15 mouse cellular contexts compared by ENCODE assay signal in the genomic region with DNA sequence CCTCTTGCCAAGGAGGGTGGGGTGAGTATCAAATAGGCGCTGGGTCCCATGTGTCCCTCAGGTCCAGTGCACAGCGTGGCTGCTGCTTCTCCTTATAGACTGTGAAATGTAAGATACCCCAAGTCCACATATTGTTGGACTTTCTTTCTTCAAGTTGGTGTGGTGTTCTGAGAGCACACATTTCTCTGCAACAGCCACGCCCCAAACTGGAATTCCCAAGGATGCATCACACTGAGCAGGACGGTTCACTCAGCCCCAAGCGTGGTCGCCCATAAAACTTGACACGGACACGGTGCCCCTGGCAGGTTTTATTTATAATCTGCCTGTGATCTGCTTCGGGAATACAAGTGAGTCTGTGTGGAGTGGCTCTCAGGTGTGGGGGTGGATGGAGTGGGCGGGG. TPM values are rescaled to one million over a fixed set of nuclear protein-coding genes. Genes with fewer than 3 reads are reported as not detected.
"Had no signal": no experiment of that assay in that cellular context is flagged by ENCODE, and none has a peak within 500 bp of the region (broad histone marks: within the 10 kb centered on the region; RNA-seq: fewer than 3 reads in every experiment).

No protein-coding gene starts in this region.

- DNase-seq: liver, postnatal 0 days; lung, adult 2 months; lung, postnatal 36 days; right cerebral cortex, postnatal 14 days; thymus, adult 18-20 months; thymus, postnatal 14 days; thymus, postnatal 36 days had no signal

- ATAC-seq: liver, postnatal 0 days; midbrain, embryonic 13.5 days; midbrain, embryonic 15.5 days had no signal

- H3K27ac ChIP-seq: liver, embryonic 15.5 days; macrophage; midbrain, embryonic 13.5 days; midbrain, embryonic 15.5 days; neural tube, embryonic 12.5 days had no signal

- H3K27me3 ChIP-seq: liver, embryonic 15.5 days; lung, embryonic 15.5 days; megakaryocyte, embryonic 14.5 days; midbrain, embryonic 13.5 days; midbrain, embryonic 15.5 days; neural tube, embryonic 12.5 days had no signal

- H3K4me3 ChIP-seq: liver, embryonic 15.5 days; lung, embryonic 15.5 days; megakaryocyte, embryonic 14.5 days; midbrain, embryonic 13.5 days; midbrain, embryonic 15.5 days; neural tube, embryonic 12.5 days had no signal

- H3K36me3 ChIP-seq: liver, embryonic 15.5 days; lung, embryonic 15.5 days; midbrain, embryonic 13.5 days; midbrain, embryonic 15.5 days; neural tube, embryonic 12.5 days had no signal

- H3K4me2 ChIP-seq: liver, embryonic 15.5 days; lung, embryonic 15.5 days; midbrain, embryonic 11.5 days; midbrain, embryonic 13.5 days; midbrain, embryonic 15.5 days; neural tube, embryonic 12.5 days had no signal

- H3K4me1 ChIP-seq: liver, embryonic 15.5 days; megakaryocyte, embryonic 14.5 days; midbrain, embryonic 13.5 days; midbrain, embryonic 15.5 days had no signal

- H3K9ac ChIP-seq: liver, embryonic 15.5 days; liver, postnatal 0 days; lung, embryonic 15.5 days; midbrain, embryonic 13.5 days; midbrain, embryonic 15.5 days; neural tube, embryonic 12.5 days had no signal

- H3K9me3 ChIP-seq: liver, embryonic 15.5 days; lung, embryonic 15.5 days; midbrain, embryonic 13.5 days; midbrain, embryonic 15.5 days; neural tube, embryonic 12.5 days had no signal

RNA-seq across cellular contexts. Expression of a gene that starts 48.9 kb away (rescaled TPM):
- polyA plus RNA-seq: macrophage had no signal
